Comparison of ENCODE assay signal across 36 mouse cellular contexts in genomic region chr1:139319798-139320197, GRCm38 (mm10). TPM values are rescaled to one million over a fixed set of nuclear protein-coding genes. Genes with fewer than 3 reads are reported as not detected.
A peak's percentile ranks its signal among the peaks of the same experiment; 100 is the strongest.
DNase-seq lines count a peak whose midpoint lies in the region; ATAC-seq and TF ChIP-seq lines count a peak whose summit lies in the region.
"Had no signal": no experiment of that assay in that cellular context is flagged by ENCODE, and none has a peak within 500 bp of the region (broad histone marks: within the 10 kb centered on the region; RNA-seq: fewer than 3 reads in every experiment).

No protein-coding gene starts in this region.

- no peaks in the 10 kb centered on the region for H3K36me3 ChIP-seq in kidney, adult 2 months (ENCODE audit: control insufficient read depth, insufficient read depth, low read length)
- no peaks in the 10 kb centered on the region for H3K36me3 ChIP-seq in kidney, embryonic 16.5 days (ENCODE audit: insufficient read depth, low read length)
- H3K36me3 ChIP-seq: embryonic facial prominence, embryonic 10.5 days; embryonic facial prominence, embryonic 15.5 days; forebrain, embryonic 12.5 days; G1E; hindbrain, embryonic 13.5 days; limb, embryonic 13.5 days; liver, embryonic 12.5 days; midbrain, embryonic 15.5 days had no signal

- TF ChIP-seq CTCF in kidney, adult 2 months (conservative IDR thresholded peaks at IDR 0.05; ENCODE audit: insufficient read depth, insufficient read length, low read depth, low read length) = no peak
- no peak for TF ChIP-seq CTCF in lung, adult 2 months (IDR thresholded peaks at IDR 0.05; ENCODE audit: insufficient read depth, low read length)

- no peak for TF ChIP-seq POLR2A in kidney, adult 2 months (IDR thresholded peaks at IDR 0.05; ENCODE audit: low read depth, low read length)
- no peak for TF ChIP-seq POLR2A in lung, adult 2 months (IDR thresholded peaks at IDR 0.05; ENCODE audit: borderline replicate concordance, extremely low read depth, low read depth, low read length)

- peak; percentile 13 for DNase-seq in embryo, embryonic 11 days
- DNase-seq in embryo, embryonic 10 days (ENCODE audit: low spot score) = no peak
- DNase-seq in kidney, adult 2 months = peak; percentile 60
- DNase-seq in mesoderm, embryonic 11.5 days (ENCODE audit: low read depth, low spot score) = peak; percentile 52
- no peak for DNase-seq in lung, adult 2 months
- no peak for DNase-seq in layer of hippocampus, adult 18-20 months (ENCODE audit: low spot score in 2 of 2)
- DNase-seq: adrenal gland, postnatal 10 days; cerebellum, adult 8-10 months; cerebellum, postnatal 25 days; forebrain, postnatal 0 days; gastrocnemius, postnatal 14 days; heart, postnatal 36 days; layer of hippocampus, adult 9-11 months; liver, postnatal 0 days; right cerebral cortex, adult 18-20 months; right cerebral cortex, postnatal 4 days; thymus, adult 18-20 months; thymus, postnatal 25 days had no signal

- H3K9ac ChIP-seq in kidney, embryonic 16.5 days (replicated peaks; ENCODE audit: low read length) = no peak overlapping the region
- H3K9ac ChIP-seq: embryonic facial prominence, embryonic 15.5 days; forebrain, embryonic 12.5 days; forebrain, postnatal 0 days; hindbrain, embryonic 13.5 days; limb, embryonic 13.5 days; liver, embryonic 12.5 days; liver, postnatal 0 days; midbrain, embryonic 15.5 days had no signal

- no peak overlapping the region for H3K4me3 ChIP-seq in kidney, adult 2 months (ENCODE audit: insufficient read depth, low read depth, low read length)
- no peak overlapping the region for H3K4me3 ChIP-seq in kidney, embryonic 16.5 days (ENCODE audit: low read length)
- H3K4me3 ChIP-seq in lung, adult 2 months (replicated peaks; ENCODE audit: extremely low read depth, low read depth, low read length) = no peak overlapping the region
- H3K4me3 ChIP-seq: embryonic facial prominence, embryonic 10.5 days; embryonic facial prominence, embryonic 15.5 days; forebrain, embryonic 12.5 days; hindbrain, embryonic 13.5 days; limb, embryonic 13.5 days; liver, embryonic 12.5 days; midbrain, embryonic 15.5 days had no signal

- no peak overlapping the region; the same call in 1 of the 2 replicates for H3K4me2 ChIP-seq in kidney, embryonic 16.5 days (replicated peaks; ENCODE audit: low read depth, low read length)
- H3K4me2 ChIP-seq: embryonic facial prominence, embryonic 15.5 days; forebrain, embryonic 12.5 days; hindbrain, embryonic 13.5 days; limb, embryonic 13.5 days; liver, embryonic 12.5 days; midbrain, embryonic 15.5 days had no signal

- peak; percentile 85; the same call in 1 of the 2 replicates for ATAC-seq in kidney, embryonic 16.5 days (ENCODE audit: low FRiP score, low TSS enrichment)
- ATAC-seq: forebrain, postnatal 0 days; intestine, embryonic 16.5 days; liver, embryonic 12.5 days; liver, postnatal 0 days; lung, postnatal 0 days; midbrain, embryonic 15.5 days had no signal

- WGBS in kidney, adult 2 months = 26% methylated on average over 6 of the region's 6 CpGs
- 12% methylated on average over 6 of the region's 6 CpGs for WGBS in kidney, embryonic 16.5 days
- 43% methylated on average over 6 of the region's 6 CpGs for WGBS in lung, adult 2 months

- H3K27ac ChIP-seq in kidney, adult 2 months (ENCODE audit: insufficient read depth, low read depth, low read length) = no peak overlapping the region
- no peak overlapping the region for H3K27ac ChIP-seq in kidney, embryonic 16.5 days (ENCODE audit: low read length)
- H3K27ac ChIP-seq: embryonic facial prominence, embryonic 10.5 days; embryonic facial prominence, embryonic 15.5 days; forebrain, embryonic 12.5 days; hindbrain, embryonic 13.5 days; limb, embryonic 13.5 days; liver, embryonic 12.5 days; macrophage; midbrain, embryonic 15.5 days; stomach, postnatal 0 days had no signal

- H3K4me1 ChIP-seq in kidney, adult 2 months (ENCODE audit: control insufficient read depth, insufficient read depth, low read length) = no peaks in the 10 kb centered on the region
- H3K4me1 ChIP-seq in kidney, embryonic 16.5 days (ENCODE audit: insufficient read depth, low read length) = no peaks in the 10 kb centered on the region
- H3K4me1 ChIP-seq in lung, adult 2 months (ENCODE audit: control insufficient read depth, insufficient read depth, low read length) = no peaks in the 10 kb centered on the region
- H3K4me1 ChIP-seq: embryonic facial prominence, embryonic 10.5 days; embryonic facial prominence, embryonic 15.5 days; forebrain, embryonic 12.5 days; hindbrain, embryonic 13.5 days; limb, embryonic 13.5 days; liver, embryonic 12.5 days; midbrain, embryonic 15.5 days had no signal

- H3K9me3 ChIP-seq in kidney, embryonic 16.5 days (ENCODE audit: low read length) = 0 out of 2 replicates have a peak, but pooled peaks cover 3% of the 10 kb centered on the region
- H3K9me3 ChIP-seq: embryonic facial prominence, embryonic 10.5 days; embryonic facial prominence, embryonic 15.5 days; forebrain, embryonic 12.5 days; G1E; hindbrain, embryonic 13.5 days; limb, embryonic 13.5 days; liver, embryonic 12.5 days; midbrain, embryonic 15.5 days had no signal

- H3K27me3 ChIP-seq in kidney, adult 2 months (replicated peaks; ENCODE audit: control insufficient read depth, insufficient read depth, low read length) = no peaks in the 10 kb centered on the region
- H3K27me3 ChIP-seq in kidney, embryonic 16.5 days (ENCODE audit: insufficient read depth, low read length) = no peaks in the 10 kb centered on the region
- H3K27me3 ChIP-seq: embryonic facial prominence, embryonic 15.5 days; forebrain, embryonic 12.5 days; hindbrain, embryonic 13.5 days; limb, embryonic 13.5 days; liver, embryonic 12.5 days; midbrain, embryonic 15.5 days had no signal

RNA-seq across cellular contexts. Expression of gene Crb1, which starts 57.1 kb away (rescaled TPM):
- polyA plus RNA-seq in kidney, adult 2 months (2012; rRNA removed) = 0.12 and 0.23 TPM in 2 replicates
- 0.20 and 0.24 TPM in 2 replicates for polyA plus RNA-seq in kidney, embryonic 16.5 days (2015; fragmentation: Nextera tagmentation; extraction: Ambion mirVana)
- 0.23 and 0.32 TPM in 2 replicates for polyA plus RNA-seq in lung, adult 2 months (2012; rRNA removed)
- under 1 TPM; 0.56 to 0.74 TPM for total RNA-seq in layer of hippocampus, adult 18-20 months (2021)
- total RNA-seq: gastrocnemius, postnatal 14 days; granulocyte monocyte progenitor cell, adult 5-6 weeks; megakaryocyte-erythroid progenitor cell, adult 5-6 weeks; neutrophil, adult 5-6 weeks had no signal
- polyA plus RNA-seq: embryonic facial prominence, embryonic 15.5 days; G1E; large intestine, adult 2 months; liver, postnatal 0 days; macrophage; spleen, adult 2 months had no signal

Comparison
In these comparisons a context has a peak if more than half of its experiments do, and no peak if none do; other contexts are left out.
1. DNase-seq: peak in embryo, embryonic 11 days (single experiment), kidney, adult 2 months (single experiment) and mesoderm, embryonic 11.5 days (single experiment); none in embryo, embryonic 10 days (single experiment), lung, adult 2 months (single experiment) and layer of hippocampus, adult 18-20 months (0 of 2).